Mouse (Mus musculus) stomach, postnatal 0 days (tissue): ENCODE measurements around the gene Tmem94. TPM values are rescaled to one million over a fixed set of nuclear protein-coding genes. Genes with fewer than 3 reads are reported as not detected.
A peak's percentile ranks its signal among the peaks of the same experiment; 100 is the strongest.
"Not testable (repeated sequence)": the region's sequence is repeated elsewhere in the genome, so short reads cannot be mapped to it uniquely, and the experiment has no call there.

Source experiments
- ATAC-seq: fragments of 200-750 bp; cut with Nextera tagmentation; 2 replicates; pipeline ENCODE4 v1.8.0; 2017; ENCODE audit not compliant: low FRiP score, low TSS enrichment
- DNase-seq: peaks from one replicate; pipeline ENCODE4 v3.0.0-alpha.2; 2016; ENCODE audit warnings: low spot score
- H3K27ac ChIP-seq: fragments of 300-500 bp; sonication (generic); replicated peaks from 2 replicates; pipeline ENCODE4 v1.5.1; 2014; ENCODE audit warnings: mild to moderate bottlenecking, control low read depth
- H3K27me3 ChIP-seq: fragments of 300-500 bp; sonication (generic); 2 replicates; pipeline ENCODE4 v1.6.1; 2014; ENCODE audit warnings: low read length; ENCODE audit not compliant: control insufficient read depth, insufficient read depth
- H3K36me3 ChIP-seq: fragments of 300-500 bp; sonication (generic); 2 replicates; pipeline ENCODE4 v1.6.1; 2014; ENCODE audit warnings: low read length, mixed read lengths; ENCODE audit not compliant: control insufficient read depth, insufficient read depth
- H3K4me1 ChIP-seq: fragments of 300-500 bp; sonication (generic); replicated peaks from 2 replicates; pipeline ENCODE4 v1.6.1; 2014; ENCODE audit warnings: antibody characterized with exemption; ENCODE audit not compliant: control insufficient read depth, insufficient read depth
- H3K4me2 ChIP-seq: fragments of 300-500 bp; sonication (generic); replicated peaks from 2 replicates; pipeline ENCODE4 v1.6.1; 2014; ENCODE audit warnings: low read depth, mild to moderate bottlenecking, control low read depth, moderate library complexity
- H3K4me3 ChIP-seq: fragments of 300-500 bp; sonication (generic); 2 replicates; pipeline ENCODE4 v1.5.1; 2014; ENCODE audit warnings: low read depth, low read length, control low read depth
- H3K9ac ChIP-seq: fragments of 300-500 bp; sonication (generic); 2 replicates; pipeline ENCODE4 v1.6.1; 2014; ENCODE audit warnings: mild to moderate bottlenecking, low read length, control low read depth, mixed read lengths
- H3K9me3 ChIP-seq: fragments of 300-500 bp; sonication (generic); 2 replicates; pipeline ENCODE4 v1.6.1; 2016; ENCODE audit warnings: low read length; ENCODE audit not compliant: control insufficient read depth
- CTCF ChIP-seq: IDR thresholded peaks from 2 replicates; pipeline ENCODE4 v1.5.1; 2016; ENCODE audit warnings: antibody characterized with exemption, low read depth, mild to moderate bottlenecking, moderate library complexity
- EP300 ChIP-seq: optimal IDR thresholded peaks from 2 replicates; pipeline ENCODE3; 2016; ENCODE audit warnings: antibody characterized with exemption
- WGBS: fragments of 180-500 bp; shearing (Covaris S2); extraction: QIAGEN DNeasy Blood & Tissue Kit; methylation state at CpG from one replicate; pipeline ENCODE4 v1.1.7; 2014; 5-methylcytosine and 5-hydroxymethylcytosine counted together
- polyA plus RNA-seq: library from polyadenylated mRNA; unstranded; fragments of >200 nt; fragmentation: Nextera tagmentation; extraction: Ambion mirVana; gene quantifications from 2 replicates; pipeline ENCODE4 v1.2.1, GENCODE M21; 2015

The Tmem94 gene
- polyA plus RNA-seq, 1 experiment from 2014 or later = 8.2 TPM

DNA sequence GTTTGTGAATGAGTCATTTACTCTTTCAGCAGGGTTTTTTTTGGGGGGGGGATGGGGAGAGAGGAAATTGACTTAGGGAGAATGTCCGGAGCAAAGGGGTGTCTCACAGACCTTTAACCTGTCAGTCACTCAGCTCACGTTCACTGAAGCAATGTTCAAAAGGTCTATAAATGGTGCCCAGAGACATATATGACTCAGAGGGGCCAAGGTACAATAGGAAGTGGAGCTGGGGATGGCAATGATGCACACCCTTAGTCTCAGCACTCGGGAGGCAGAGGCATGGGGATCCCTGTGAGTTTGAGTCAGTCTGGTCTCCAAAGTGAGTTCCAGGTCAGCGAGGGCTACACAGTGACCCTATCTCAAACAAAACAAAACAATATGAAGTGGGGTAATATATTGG is 11.7 kb upstream of the Tmem94 start:
- WGBS = 58% methylated on average over 4 of the region's 4 CpGs

DNA sequence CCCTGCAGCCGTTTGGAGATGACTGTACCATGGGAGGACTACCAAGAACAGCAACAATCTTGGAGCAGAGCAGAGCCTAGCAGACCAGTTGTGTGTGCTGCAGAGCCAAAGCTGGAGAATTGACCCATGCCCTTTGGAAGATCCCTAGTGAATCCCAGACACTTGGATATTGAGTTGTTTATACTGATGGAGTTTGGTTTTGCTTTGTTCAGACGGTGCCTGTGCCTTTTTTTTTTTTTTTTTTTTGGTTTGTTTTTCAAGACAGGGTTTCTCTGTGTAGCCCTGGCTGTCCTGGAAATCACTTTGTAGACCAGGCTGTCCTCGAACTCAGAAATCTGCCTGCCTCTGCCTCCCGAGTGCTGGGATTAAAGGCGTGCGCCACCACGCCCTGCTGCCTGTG is 3.1 kb upstream of the Tmem94 start:
- H3K27me3 ChIP-seq, H3K4me1 ChIP-seq, H3K9me3 ChIP-seq, H3K4me2 ChIP-seq, H3K4me3 ChIP-seq, DNase-seq, H3K9ac ChIP-seq, H3K36me3 ChIP-seq, H3K27ac ChIP-seq, ATAC-seq: not testable (repeated sequence)
- 84% methylated on average over 7 of the region's 7 CpGs for WGBS

More for the DNA sequence above, 11.7 kb upstream of the Tmem94 start:
- H3K27me3 ChIP-seq = no peaks in the 10 kb centered on the region
- no peak overlapping the region for H3K9ac ChIP-seq
- ATAC-seq (peak; percentile 67; the same call in 1 of the 2 replicates), DNase-seq (no peak)
- H3K36me3 ChIP-seq = no peaks in the 10 kb centered on the region
- no peak overlapping the region for H3K4me2 ChIP-seq
- no peak overlapping the region for H3K4me3 ChIP-seq
- no peaks in the 10 kb centered on the region for H3K9me3 ChIP-seq
- TF ChIP-seq CTCF = no peak
- TF ChIP-seq EP300 = no peak
- H3K4me1 ChIP-seq = no peaks in the 10 kb centered on the region
- H3K27ac ChIP-seq = no peak overlapping the region

DNA sequence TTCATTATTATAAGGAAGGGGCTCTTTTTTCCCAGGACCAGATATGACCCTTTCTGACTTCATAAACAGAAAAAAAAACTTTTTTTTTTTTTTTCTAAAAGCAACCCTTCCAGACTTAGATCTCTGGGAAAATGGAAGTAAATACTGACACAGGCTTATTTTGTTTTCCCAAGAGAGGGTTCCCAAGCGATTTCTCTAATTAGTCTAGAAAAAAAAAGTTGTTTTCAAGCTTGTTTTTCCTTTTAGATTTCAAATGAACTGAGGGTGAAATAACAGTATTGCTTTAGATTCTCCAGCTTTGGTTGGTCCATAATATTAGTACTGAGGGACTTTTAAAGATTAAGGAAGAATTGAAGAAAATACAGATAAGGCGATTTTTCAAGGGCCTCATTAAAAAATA is 535 bp upstream of the Tmem94 start:
- Histone ChIP-seq H3K9me3 (no peaks in the 10 kb centered on the region), H3K4me3 (peak overlapping the region; percentile 84), H3K36me3 (no peaks in the 10 kb centered on the region), H3K4me1 (0 out of 2 replicates have a peak, but pooled peaks cover 3% of the 10 kb centered on the region), H3K9ac (0 out of 2 replicates have a peak overlapping the region, but pooled peaks have one; percentile 27), H3K27me3 (no peaks in the 10 kb centered on the region), H3K27ac (no peak overlapping the region), H3K4me2 (peak overlapping the region; percentile 79)
- DNase-seq = no peak
- TF ChIP-seq EP300 = no peak
- TF ChIP-seq CTCF = no peak
- WGBS = 22% methylated on average over 2 of the region's 2 CpGs
- no peak for ATAC-seq

DNA sequence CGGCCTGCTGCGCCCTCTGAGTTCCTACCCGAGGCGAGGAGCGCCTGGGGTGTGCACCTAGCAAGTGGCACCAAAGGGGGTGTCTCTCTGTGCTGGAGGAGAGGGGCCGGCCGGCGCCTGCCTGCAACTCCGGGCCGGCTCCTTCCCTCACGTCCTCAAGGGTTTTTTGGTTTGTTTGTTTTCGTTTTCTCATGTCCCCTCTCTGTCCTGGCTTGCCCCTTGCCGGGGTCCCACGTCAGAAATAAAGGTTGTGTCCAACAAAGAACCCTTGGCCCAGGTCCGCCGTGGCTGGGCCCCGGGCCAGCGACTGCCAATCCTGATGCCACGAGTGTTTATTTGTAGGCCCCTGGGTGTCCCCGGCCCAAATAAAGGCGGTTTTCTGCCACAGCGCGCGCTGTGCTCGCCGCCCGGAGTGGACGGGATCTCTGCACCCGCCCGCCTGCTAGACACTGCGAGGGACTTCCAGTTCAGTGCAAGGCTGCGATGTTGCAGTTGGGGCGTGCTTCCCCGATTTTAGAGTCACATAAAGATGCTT is 441 bp downstream of the Tmem94 start:
- Histone ChIP-seq H3K9ac (peak overlapping the region; percentile 92), H3K27ac (peak overlapping the region; percentile 93), H3K4me2 (peak overlapping the region; percentile 79), H3K36me3 (no peaks in the 10 kb centered on the region), H3K4me1 (0 out of 2 replicates have a peak, but pooled peaks cover 3% of the 10 kb centered on the region), H3K4me3 (peak overlapping the region; percentile 84), H3K9me3 (no peaks in the 10 kb centered on the region), H3K27me3 (no peaks in the 10 kb centered on the region)
- WGBS = under 1% methylated on average over 34 of the region's 34 CpGs
- ATAC-seq = peak; percentile 82
- no peak for TF ChIP-seq EP300
- no peak; the same call in 1 of the 2 replicates for TF ChIP-seq CTCF
- DNase-seq = peak; percentile 60

DNA sequence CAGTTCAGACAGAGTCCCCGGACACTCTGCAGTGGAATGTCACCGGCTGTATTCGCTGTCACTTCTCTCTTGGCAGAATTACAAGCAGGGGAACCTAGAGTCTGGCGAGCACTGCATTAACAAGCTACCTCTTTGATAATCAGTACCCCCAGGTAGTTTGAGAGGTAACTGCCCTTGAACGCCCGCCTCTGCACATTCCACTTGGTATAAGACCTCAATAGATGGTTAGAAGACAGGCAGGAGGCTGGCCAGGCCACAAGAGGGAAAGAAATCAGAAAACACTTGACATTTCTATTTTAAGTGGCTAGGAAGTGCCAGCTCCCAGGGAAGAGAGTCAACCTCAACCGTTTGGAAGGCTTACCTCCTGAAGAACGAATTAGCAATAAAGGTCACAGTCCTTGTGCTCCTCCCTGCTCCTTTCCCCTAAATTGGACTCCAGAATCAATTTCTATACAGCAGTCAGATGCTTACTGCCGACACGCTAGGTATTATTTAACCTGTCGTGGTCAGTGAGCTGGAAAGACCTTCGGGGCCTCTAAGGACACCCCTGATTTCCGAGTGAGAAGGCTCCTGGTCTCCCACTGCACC is 1.2 kb downstream of the Tmem94 start:
- Histone ChIP-seq H3K36me3 (no peaks in the 10 kb centered on the region), H3K9me3 (no peaks in the 10 kb centered on the region), H3K4me2 (peak overlapping the region; percentile 79), H3K9ac (peak overlapping the region; percentile 92), H3K4me1 (0 out of 2 replicates have a peak, but pooled peaks cover 3% of the 10 kb centered on the region), H3K4me3 (peak overlapping the region; percentile 84), H3K27ac (peak overlapping the region; percentile 93), H3K27me3 (no peaks in the 10 kb centered on the region)
- WGBS = 37% methylated on average over 13 of the region's 13 CpGs
- ATAC-seq (no peak), DNase-seq (no peak)
- no peak for TF ChIP-seq EP300
- TF ChIP-seq CTCF = 0 out of 2 replicates have a peak, but pooled peaks have one; percentile 8

DNA sequence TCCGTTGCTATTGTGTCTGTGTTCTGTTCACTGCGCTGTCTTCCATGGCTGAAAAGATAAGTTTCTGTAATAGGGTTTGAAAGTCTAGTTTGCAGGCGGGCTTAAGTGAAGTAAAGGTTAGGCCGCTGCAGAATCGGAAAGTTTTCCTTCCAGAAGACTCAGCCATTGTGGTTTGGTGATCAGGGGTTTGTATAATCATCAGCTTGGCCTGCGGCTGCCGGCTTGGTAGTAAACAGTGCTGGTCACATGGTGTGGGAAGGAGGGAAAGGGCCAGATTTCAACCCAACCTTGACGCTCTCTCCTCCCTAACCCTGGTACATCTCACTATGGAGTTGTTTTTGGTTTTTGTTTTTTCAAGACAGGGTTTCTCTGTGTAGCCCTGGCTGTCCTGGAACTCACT is 1.7 kb downstream of the Tmem94 start:
- Histone ChIP-seq H3K36me3 (no peaks in the 10 kb centered on the region), H3K4me1 (0 out of 2 replicates have a peak, but pooled peaks cover 3% of the 10 kb centered on the region), H3K27ac (no peak overlapping the region; the same call in 1 of the 2 replicates)

More for the DNA sequence above, 1.7 kb downstream of the Tmem94 start:
- Histone ChIP-seq H3K9ac (no peak overlapping the region), H3K27me3 (no peaks in the 10 kb centered on the region), H3K9me3 (no peaks in the 10 kb centered on the region), H3K4me3 (no peak overlapping the region), H3K4me2 (peak overlapping the region; percentile 79)
- 72% methylated on average over 8 of the region's 8 CpGs for WGBS
- DNase-seq (no peak), ATAC-seq (no peak)
- TF ChIP-seq CTCF = no peak
- no peak for TF ChIP-seq EP300
